Mouse (Mus musculus): ENCODE measurements around the gene Col27a1. TPM values are rescaled to one million over a fixed set of nuclear protein-coding genes. Genes with fewer than 3 reads are reported as not detected.

Gene Col27a1
- polyA plus RNA-seq, 1 experiment from 2014 or later, result 32.6 TPM

GRCm38 (mm10) chr4:63267586-63267985 lies 53.8 kb downstream of the Col27a1 start:
- Histone ChIP-seq H3K9ac (no peak overlapping the region), H3K9me3 (no peaks in the 10 kb centered on the region), H3K27me3 (no peaks in the 10 kb centered on the region), H3K36me3 (peaks cover 93% of the 10 kb centered on the region), H3K27ac (no peak overlapping the region), H3K4me3 (no peak overlapping the region), H3K4me2 (no peak overlapping the region), H3K4me1 (peaks cover 7% of the 10 kb centered on the region)
- WGBS, result 72% methylated on average over 1 of the region's 1 CpGs
- no peak for ATAC-seq (ENCODE audit: insufficient number of reproducible peaks, low FRiP score, low TSS enrichment, low read depth)

GRCm38 (mm10) chr4:63268777-63269176 lies 55.0 kb downstream of the Col27a1 start:
- Histone ChIP-seq H3K4me1 (no peaks in the 10 kb centered on the region; the same call in 1 of the 2 replicates), H3K27me3 (no peaks in the 10 kb centered on the region), H3K27ac (no peak overlapping the region), H3K4me3 (no peak overlapping the region), H3K4me2 (no peak overlapping the region), H3K36me3 (peaks cover 95% of the 10 kb centered on the region), H3K9ac (no peak overlapping the region), H3K9me3 (no peaks in the 10 kb centered on the region)
- 61% methylated on average over 4 of the region's 4 CpGs for WGBS
- no peak for ATAC-seq (ENCODE audit: insufficient number of reproducible peaks, low FRiP score, low TSS enrichment, low read depth)

- WGBS, result 76% methylated on average over 1 of the region's 1 CpGs
- Histone ChIP-seq H3K9ac (no peak overlapping the region), H3K4me2 (no peak overlapping the region), H3K36me3 (peaks cover 93% of the 10 kb centered on the region), H3K4me1 (peaks cover 11% of the 10 kb centered on the region), H3K27me3 (no peaks in the 10 kb centered on the region), H3K27ac (no peak overlapping the region), H3K9me3 (no peaks in the 10 kb centered on the region), H3K4me3 (no peak overlapping the region)
- ATAC-seq (ENCODE audit: insufficient number of reproducible peaks, low FRiP score, low TSS enrichment, low read depth), result no peak
Measured at GRCm38 (mm10) chr4:63274516-63274915, 60.7 kb downstream of the Col27a1 start.

GRCm38 (mm10) chr4:63275251-63275650 lies 61.4 kb downstream of the Col27a1 start:
- Histone ChIP-seq H3K36me3 (peaks cover 93% of the 10 kb centered on the region), H3K27me3 (no peaks in the 10 kb centered on the region), H3K9ac (no peak overlapping the region), H3K27ac (no peak overlapping the region; the same call in 1 of the 2 replicates), H3K9me3 (no peaks in the 10 kb centered on the region), H3K4me3 (no peak overlapping the region), H3K4me1 (peaks cover 13% of the 10 kb centered on the region), H3K4me2 (no peak overlapping the region)
- ATAC-seq (ENCODE audit: insufficient number of reproducible peaks, low FRiP score, low TSS enrichment, low read depth), result no peak
- WGBS, result 60% methylated on average over 8 of the region's 8 CpGs

- no peak for ATAC-seq (ENCODE audit: insufficient number of reproducible peaks, low FRiP score, low TSS enrichment, low read depth)
- Histone ChIP-seq H3K4me3 (no peak overlapping the region), H3K4me2 (no peak overlapping the region), H3K36me3 (peaks cover 93% of the 10 kb centered on the region), H3K9ac (no peak overlapping the region), H3K27me3 (no peaks in the 10 kb centered on the region), H3K27ac (no peak overlapping the region; the same call in 1 of the 2 replicates), H3K4me1 (peaks cover 15% of the 10 kb centered on the region), H3K9me3 (no peaks in the 10 kb centered on the region)
- WGBS, result 83% methylated on average over 1 of the region's 1 CpGs
Measured at GRCm38 (mm10) chr4:63276571-63276970, 62.8 kb downstream of the Col27a1 start.

GRCm38 (mm10) chr4:63278821-63279220 lies 65.0 kb downstream of the Col27a1 start:
- H3K27me3 ChIP-seq, result no peaks in the 10 kb centered on the region
- ATAC-seq (ENCODE audit: insufficient number of reproducible peaks, low FRiP score, low TSS enrichment, low read depth), result peak; percentile 65
- H3K4me3 ChIP-seq, result no peak overlapping the region
- H3K4me1 ChIP-seq, result peaks cover 22% of the 10 kb centered on the region
- H3K27ac ChIP-seq, result peak overlapping the region; percentile 65
- H3K9me3 ChIP-seq, result no peaks in the 10 kb centered on the region
- H3K36me3 ChIP-seq, result peaks cover 92% of the 10 kb centered on the region
- WGBS, result 62% methylated on average over 7 of the region's 7 CpGs
- no peak overlapping the region for H3K4me2 ChIP-seq
- H3K9ac ChIP-seq, result no peak overlapping the region

- WGBS, result 67% methylated on average over 6 of the region's 6 CpGs
- H3K27ac ChIP-seq, result 0 out of 2 replicates have a peak overlapping the region, but pooled peaks have one; percentile 0
- peaks cover 22% of the 10 kb centered on the region for H3K4me1 ChIP-seq
- H3K9me3 ChIP-seq, result no peaks in the 10 kb centered on the region
- H3K27me3 ChIP-seq, result no peaks in the 10 kb centered on the region
- peaks cover 94% of the 10 kb centered on the region for H3K36me3 ChIP-seq
- no peak for ATAC-seq (ENCODE audit: insufficient number of reproducible peaks, low FRiP score, low TSS enrichment, low read depth)
- H3K4me2 ChIP-seq, result no peak overlapping the region
- H3K9ac ChIP-seq, result no peak overlapping the region
- H3K4me3 ChIP-seq, result no peak overlapping the region
Measured at GRCm38 (mm10) chr4:63281694-63282093, 67.9 kb downstream of the Col27a1 start.

- Histone ChIP-seq H3K36me3 (peaks cover 94% of the 10 kb centered on the region), H3K4me2 (no peak overlapping the region), H3K4me1 (peaks cover 21% of the 10 kb centered on the region), H3K9me3 (no peaks in the 10 kb centered on the region), H3K27me3 (no peaks in the 10 kb centered on the region), H3K27ac (no peak overlapping the region), H3K4me3 (no peak overlapping the region), H3K9ac (no peak overlapping the region)
- WGBS, result 87% methylated on average over 5 of the region's 5 CpGs
- ATAC-seq (ENCODE audit: insufficient number of reproducible peaks, low FRiP score, low TSS enrichment, low read depth), result no peak
Measured at GRCm38 (mm10) chr4:63283319-63283718, 69.5 kb downstream of the Col27a1 start.

- peaks cover 69% of the 10 kb centered on the region for H3K36me3 ChIP-seq
- H3K27ac ChIP-seq, result no peak overlapping the region
- no peak overlapping the region for H3K4me2 ChIP-seq
- no peaks in the 10 kb centered on the region for H3K27me3 ChIP-seq
- H3K9ac ChIP-seq, result no peak overlapping the region
- ATAC-seq (ENCODE audit: insufficient number of reproducible peaks, low FRiP score, low TSS enrichment, low read depth), result no peak
- no peak overlapping the region for H3K4me3 ChIP-seq
- peaks cover 30% of the 10 kb centered on the region for H3K4me1 ChIP-seq
- 88% methylated on average over 4 of the region's 4 CpGs for WGBS
- no peaks in the 10 kb centered on the region for H3K9me3 ChIP-seq
Measured at GRCm38 (mm10) chr4:63286034-63286433, 72.2 kb downstream of the Col27a1 start.

GRCm38 (mm10) chr4:63288497-63288896 lies 74.7 kb downstream of the Col27a1 start:
- H3K4me3 ChIP-seq, result no peak overlapping the region
- peaks cover 35% of the 10 kb centered on the region for H3K4me1 ChIP-seq
- H3K9me3 ChIP-seq, result no peaks in the 10 kb centered on the region
- peaks cover 61% of the 10 kb centered on the region for H3K36me3 ChIP-seq
- no peaks in the 10 kb centered on the region for H3K27me3 ChIP-seq
- H3K4me2 ChIP-seq, result no peak overlapping the region
- WGBS, result 77% methylated on average over 5 of the region's 5 CpGs
- H3K27ac ChIP-seq, result no peak overlapping the region
- ATAC-seq (ENCODE audit: insufficient number of reproducible peaks, low FRiP score, low TSS enrichment, low read depth), result no peak
- H3K9ac ChIP-seq, result no peak overlapping the region

GRCm38 (mm10) chr4:63290081-63290480 lies 76.3 kb downstream of the Col27a1 start:
- Histone ChIP-seq H3K4me1 (peaks cover 35% of the 10 kb centered on the region), H3K9ac (no peak overlapping the region)
- 60% methylated on average over 2 of the region's 2 CpGs for WGBS

GRCm38 (mm10) chr4:63291075-63291474 lies 77.3 kb downstream of the Col27a1 start:
- H3K4me1 ChIP-seq, result peaks cover 43% of the 10 kb centered on the region
- peak overlapping the region; percentile 78 for H3K27ac ChIP-seq
- no peak overlapping the region for H3K4me2 ChIP-seq
- 18% methylated on average over 7 of the region's 7 CpGs for WGBS
- H3K9me3 ChIP-seq, result no peaks in the 10 kb centered on the region
- peaks cover 61% of the 10 kb centered on the region for H3K36me3 ChIP-seq
- no peaks in the 10 kb centered on the region for H3K27me3 ChIP-seq
- no peak overlapping the region for H3K4me3 ChIP-seq
- peak; percentile 87 for ATAC-seq (ENCODE audit: insufficient number of reproducible peaks, low FRiP score, low TSS enrichment, low read depth)
- H3K9ac ChIP-seq, result no peak overlapping the region

More at GRCm38 (mm10) chr4:63290081-63290480, 76.3 kb downstream of the Col27a1 start:
- Histone ChIP-seq H3K36me3 (peaks cover 62% of the 10 kb centered on the region), H3K4me2 (no peak overlapping the region), H3K27me3 (no peaks in the 10 kb centered on the region), H3K4me3 (no peak overlapping the region), H3K27ac (peak overlapping the region; percentile 78), H3K9me3 (no peaks in the 10 kb centered on the region)
- ATAC-seq (ENCODE audit: insufficient number of reproducible peaks, low FRiP score, low TSS enrichment, low read depth), result no peak

- ATAC-seq (ENCODE audit: insufficient number of reproducible peaks, low FRiP score, low TSS enrichment, low read depth), result no peak
- Histone ChIP-seq H3K4me3 (no peak overlapping the region), H3K27me3 (no peaks in the 10 kb centered on the region), H3K4me1 (peaks cover 43% of the 10 kb centered on the region), H3K36me3 (peaks cover 55% of the 10 kb centered on the region), H3K9me3 (no peaks in the 10 kb centered on the region), H3K4me2 (no peak overlapping the region), H3K9ac (no peak overlapping the region), H3K27ac (peak overlapping the region; percentile 78)
- 87% methylated on average over 4 of the region's 4 CpGs for WGBS
Measured at GRCm38 (mm10) chr4:63291658-63292057, 77.9 kb downstream of the Col27a1 start.
